Mouse (Mus musculus): ENCODE measurements at regions not wholly inside any gene's neighbourhood (a gene's known extent, or its start where the extent isn't known, plus 50 kb on each side); places are given as distances from the start of the nearest gene placed in this dataset.

- no peak for TF ChIP-seq CTCF (IDR thresholded peaks at IDR 0.05; ENCODE audit: borderline replicate concordance, insufficient read depth, low read length)
- no peak for TF ChIP-seq POLR2A (IDR thresholded peaks at IDR 0.05; ENCODE audit: low read depth, low read length)
Observed at GRCm38 (mm10) chr14:114913238-114913637, 178.8 kb upstream of the Gpc5 start.
